Comparison of ENCODE assay signal across 18 mouse cellular contexts in genomic region chr15:11197051-11197450, GRCm38 (mm10).
DNase-seq lines count a peak whose midpoint lies in the region; ATAC-seq and TF ChIP-seq lines count a peak whose summit lies in the region.
"Had no signal": no experiment of that assay in that cellular context is flagged by ENCODE, and none has a peak within 500 bp of the region (broad histone marks: within the 10 kb centered on the region; RNA-seq: fewer than 3 reads in every experiment).

No protein-coding gene starts in this region.

- no peak overlapping the region for H3K4me3 ChIP-seq in embryonic facial prominence, embryonic 11.5 days (ENCODE audit: low read depth, low read length)
- no peak overlapping the region for H3K4me3 ChIP-seq in embryonic facial prominence, embryonic 10.5 days
- no peak overlapping the region for H3K4me3 ChIP-seq in kidney, adult 2 months (ENCODE audit: insufficient read depth, low read depth, low read length)
- no peak overlapping the region for H3K4me3 ChIP-seq in forebrain, embryonic 11.5 days (ENCODE audit: low read depth, low read length)
- H3K4me3 ChIP-seq: embryonic facial prominence, embryonic 12.5 days had no signal

- H3K36me3 ChIP-seq in embryonic facial prominence, embryonic 11.5 days (replicated peaks; ENCODE audit: control insufficient read depth, insufficient read depth, low read depth, low read length), result no peaks in the 10 kb centered on the region
- no peaks in the 10 kb centered on the region for H3K36me3 ChIP-seq in embryonic facial prominence, embryonic 10.5 days (replicated peaks)
- no peaks in the 10 kb centered on the region for H3K36me3 ChIP-seq in kidney, adult 2 months (ENCODE audit: control insufficient read depth, insufficient read depth, low read length)
- H3K36me3 ChIP-seq in forebrain, embryonic 11.5 days (ENCODE audit: control insufficient read depth, insufficient read depth, low read length), result no peaks in the 10 kb centered on the region
- H3K36me3 ChIP-seq: embryonic facial prominence, embryonic 12.5 days had no signal

- ATAC-seq in embryonic facial prominence, embryonic 11.5 days (replicated peaks; ENCODE audit: insufficient number of reproducible peaks, low FRiP score, low TSS enrichment, low read depth), result no peak
- ATAC-seq in granulocyte monocyte progenitor cell, adult 5-6 weeks (replicated peaks; ENCODE audit: poor library complexity, severe bottlenecking), result no peak
- no peak for ATAC-seq in forebrain, embryonic 11.5 days (replicated peaks; ENCODE audit: low FRiP score)
- ATAC-seq: inflammation-experienced regulatory T-cells, adult 6 months; midbrain, embryonic 16.5 days had no signal

- TF ChIP-seq POLR2A in kidney, adult 2 months (IDR thresholded peaks at IDR 0.05; ENCODE audit: low read depth, low read length), result no peak
- no peak for TF ChIP-seq POLR2A in brain, embryonic 14.5 days (IDR thresholded peaks at IDR 0.05; ENCODE audit: borderline replicate concordance, extremely low read depth, insufficient read depth, insufficient read length, poor library complexity, severe bottlenecking)

- no peaks in the 10 kb centered on the region for H3K27me3 ChIP-seq in embryonic facial prominence, embryonic 11.5 days (ENCODE audit: control insufficient read depth, insufficient read depth, low read length)
- H3K27me3 ChIP-seq in embryonic facial prominence, embryonic 10.5 days (replicated peaks; ENCODE audit: low read depth, poor library complexity, severe bottlenecking), result no peaks in the 10 kb centered on the region
- no peaks in the 10 kb centered on the region for H3K27me3 ChIP-seq in kidney, adult 2 months (replicated peaks; ENCODE audit: control insufficient read depth, insufficient read depth, low read length)
- no peaks in the 10 kb centered on the region for H3K27me3 ChIP-seq in forebrain, embryonic 11.5 days (ENCODE audit: control insufficient read depth, insufficient read depth, low read length)
- H3K27me3 ChIP-seq: embryonic facial prominence, embryonic 12.5 days had no signal

- no peaks in the 10 kb centered on the region for H3K9me3 ChIP-seq in embryonic facial prominence, embryonic 11.5 days (replicated peaks; ENCODE audit: control insufficient read depth, low read length)
- H3K9me3 ChIP-seq in embryonic facial prominence, embryonic 10.5 days, result no peaks in the 10 kb centered on the region
- no peaks in the 10 kb centered on the region for H3K9me3 ChIP-seq in forebrain, embryonic 11.5 days (ENCODE audit: control insufficient read depth, low read length)
- H3K9me3 ChIP-seq: embryonic facial prominence, embryonic 12.5 days had no signal

- H3K4me1 ChIP-seq in embryonic facial prominence, embryonic 11.5 days (ENCODE audit: control insufficient read depth, insufficient read depth, low read length), result no peaks in the 10 kb centered on the region
- H3K4me1 ChIP-seq in embryonic facial prominence, embryonic 10.5 days, result no peaks in the 10 kb centered on the region
- no peaks in the 10 kb centered on the region for H3K4me1 ChIP-seq in kidney, adult 2 months (ENCODE audit: control insufficient read depth, insufficient read depth, low read length)
- H3K4me1 ChIP-seq in forebrain, embryonic 11.5 days (replicated peaks; ENCODE audit: control insufficient read depth, insufficient read depth, low read length), result no peaks in the 10 kb centered on the region
- H3K4me1 ChIP-seq: embryonic facial prominence, embryonic 12.5 days had no signal

- DNase-seq in embryonic facial prominence, embryonic 11.5 days (ENCODE audit: low spot score), result peak; percentile 29
- DNase-seq in embryonic facial prominence, embryonic 10.5 days (ENCODE audit: low spot score), result no peak
- peak; percentile 8 for DNase-seq in kidney, adult 2 months
- DNase-seq in kidney, adult 18-20 months, result no peak
- peak; percentile 30 for DNase-seq in brain, embryonic 14.5 days (ENCODE audit: low read depth)
- DNase-seq in gastrocnemius, postnatal 14 days, result peak; percentile 55
- DNase-seq in forebrain, embryonic 11.5 days (ENCODE audit: low spot score), result no peak
- DNase-seq: adrenal gland, adult 8-10 months; B cell, adult 2 months; liver; lung, adult 18-20 months; retina, postnatal 1 day; spleen, adult 18-20 months; thymus, adult 2 months had no signal

- no peak overlapping the region for H3K9ac ChIP-seq in embryonic facial prominence, embryonic 11.5 days (replicated peaks; ENCODE audit: low read length)
- no peak overlapping the region for H3K9ac ChIP-seq in forebrain, embryonic 11.5 days (ENCODE audit: low read length)
- H3K9ac ChIP-seq: embryonic facial prominence, embryonic 12.5 days had no signal

- WGBS in embryonic facial prominence, embryonic 11.5 days, result 61% methylated on average over 6 of the region's 6 CpGs
- WGBS in embryonic facial prominence, embryonic 10.5 days, result 58% methylated on average over 6 of the region's 6 CpGs
- 75% methylated on average over 6 of the region's 6 CpGs for WGBS in kidney, adult 2 months
- WGBS in forebrain, embryonic 11.5 days, result 81% methylated on average over 6 of the region's 6 CpGs

- no peak overlapping the region for H3K4me2 ChIP-seq in embryonic facial prominence, embryonic 11.5 days (ENCODE audit: low read depth, low read length)
- no peak overlapping the region for H3K4me2 ChIP-seq in forebrain, embryonic 11.5 days (ENCODE audit: low read depth, low read length, severe bottlenecking)
- H3K4me2 ChIP-seq: embryonic facial prominence, embryonic 12.5 days had no signal

- intact Hi-C loops in gastrocnemius, postnatal 14 days (cut with DNase I; ENCODE audit: low total_unique reads), result no loop called here

- H3K27ac ChIP-seq in embryonic facial prominence, embryonic 11.5 days (replicated peaks; ENCODE audit: low read depth, low read length), result no peak overlapping the region
- no peak overlapping the region for H3K27ac ChIP-seq in embryonic facial prominence, embryonic 10.5 days (replicated peaks)
- H3K27ac ChIP-seq in kidney, adult 2 months (ENCODE audit: insufficient read depth, low read depth, low read length), result no peak overlapping the region
- no peak overlapping the region for H3K27ac ChIP-seq in forebrain, embryonic 11.5 days (ENCODE audit: low read depth, low read length)
- H3K27ac ChIP-seq: embryonic facial prominence, embryonic 12.5 days had no signal

- TF ChIP-seq CTCF in kidney, adult 2 months (conservative IDR thresholded peaks at IDR 0.05; ENCODE audit: insufficient read depth, insufficient read length, low read depth, low read length), result no peak
- no peak for TF ChIP-seq CTCF in brain, embryonic 14.5 days (IDR thresholded peaks at IDR 0.05; ENCODE audit: borderline replicate concordance, extremely low read depth, insufficient read depth, insufficient read length)

Comparison
In these comparisons a context has a peak if more than half of its experiments do, and no peak if none do; other contexts are left out.
1. DNase-seq: peak in embryonic facial prominence, embryonic 11.5 days (single experiment), kidney, adult 2 months (single experiment), brain, embryonic 14.5 days (single experiment) and gastrocnemius, postnatal 14 days (single experiment); none in embryonic facial prominence, embryonic 10.5 days (single experiment), kidney, adult 18-20 months (single experiment) and forebrain, embryonic 11.5 days (single experiment).